Mouse (Mus musculus): ENCODE measurements around the gene Klhl41.

Klhl41 gene

DNA sequence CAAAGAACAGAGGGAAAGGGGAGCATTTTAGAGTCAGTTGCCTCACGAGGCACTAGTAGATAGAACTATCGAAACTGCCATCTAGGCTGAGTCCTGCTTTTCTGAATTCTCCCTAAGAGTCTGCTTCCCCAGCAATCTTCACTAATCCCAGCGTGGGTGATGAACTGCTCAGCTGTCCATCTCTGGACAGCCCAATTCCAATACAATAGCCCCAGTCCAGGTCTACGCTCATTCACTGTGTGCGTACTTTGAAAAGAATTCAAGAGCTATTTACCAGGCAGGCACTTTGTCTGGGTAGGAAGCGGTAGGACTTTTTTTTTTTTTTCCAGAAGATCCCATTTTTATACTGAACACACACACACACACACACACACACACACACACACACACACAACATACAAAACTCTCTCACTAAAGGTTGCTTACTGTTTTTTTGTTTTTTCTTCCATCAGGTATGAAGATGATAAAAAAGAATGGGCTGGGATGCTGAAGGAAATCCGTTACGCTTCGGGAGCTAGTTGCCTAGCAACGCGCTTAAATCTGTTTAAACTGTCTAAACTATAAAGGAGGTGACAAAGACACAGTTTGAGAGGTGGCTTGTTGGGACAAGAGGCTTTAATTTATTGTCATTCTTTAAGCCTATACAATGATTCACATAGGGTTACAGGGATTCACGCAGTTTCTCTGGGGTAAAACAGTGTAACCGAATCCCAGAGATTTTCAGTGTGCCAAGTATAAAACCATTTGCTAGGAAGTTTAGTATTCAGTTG lies 13.3 kb downstream of the Klhl41 start:
- no peak for DNase-seq (ENCODE audit: low spot score in 2 of 2)

DNA sequence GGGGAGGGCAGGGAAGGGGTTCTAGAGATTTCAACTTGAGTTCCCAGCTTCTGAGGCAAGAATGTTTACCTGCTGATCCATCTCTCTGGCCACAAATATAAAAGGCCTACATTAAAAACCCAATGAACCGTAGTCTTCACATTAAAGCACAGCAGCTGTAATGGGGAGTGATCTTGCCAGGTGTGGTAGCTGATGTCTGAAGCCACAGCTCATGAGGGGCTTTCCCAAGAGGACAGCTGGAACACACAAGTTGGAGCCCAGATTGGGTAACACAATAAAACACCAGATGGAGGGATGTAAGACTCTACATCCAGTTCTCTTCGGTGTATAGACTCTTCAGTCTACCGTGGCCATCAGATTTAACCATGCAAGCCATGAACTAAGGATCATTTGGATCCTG lies 14.6 kb downstream of the Klhl41 start:
- DNase-seq (ENCODE audit: low spot score in 2 of 2), result no peak

DNA sequence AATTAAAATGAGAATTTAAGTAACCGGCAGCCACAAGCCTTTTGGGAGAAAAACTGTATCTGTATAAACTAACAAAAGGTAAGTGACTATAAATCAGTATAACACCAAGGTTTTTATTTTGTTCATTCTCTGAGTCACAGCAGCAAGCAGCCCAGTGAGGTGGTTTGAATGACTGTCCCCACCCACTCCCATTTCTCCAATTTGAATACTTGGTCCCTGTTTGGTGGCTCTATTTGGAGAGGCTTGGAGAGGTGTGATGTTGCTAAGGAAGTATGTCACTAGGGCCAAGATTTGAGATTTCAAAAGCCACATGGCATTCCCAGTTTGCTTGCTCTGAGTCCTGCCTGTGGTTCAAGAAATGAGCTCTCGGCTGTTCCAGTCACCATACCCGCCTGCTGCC lies 20.3 kb downstream of the Klhl41 start:
- DNase-seq (ENCODE audit: low spot score in 2 of 2), result no peak

DNA sequence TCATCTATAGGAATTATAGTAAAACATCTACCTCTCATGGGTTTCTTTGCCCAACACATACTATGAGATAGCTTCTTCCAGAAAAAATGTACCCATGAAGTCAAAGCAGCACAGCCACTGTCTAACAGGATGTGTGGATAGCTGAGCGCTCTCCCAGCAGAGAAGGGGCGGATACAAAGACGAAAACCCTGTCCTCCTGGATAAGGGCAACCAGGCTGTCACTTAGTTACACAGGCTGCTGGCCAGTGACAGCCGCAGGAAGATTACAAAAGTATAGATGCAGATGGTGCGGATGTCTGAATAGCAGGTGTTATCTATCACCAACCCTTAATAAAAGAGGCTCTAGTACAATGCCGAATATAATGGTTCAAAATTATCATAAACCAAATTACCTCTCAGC lies 20.9 kb downstream of the Klhl41 start:
- no peak for DNase-seq (ENCODE audit: low spot score in 2 of 2)

DNA sequence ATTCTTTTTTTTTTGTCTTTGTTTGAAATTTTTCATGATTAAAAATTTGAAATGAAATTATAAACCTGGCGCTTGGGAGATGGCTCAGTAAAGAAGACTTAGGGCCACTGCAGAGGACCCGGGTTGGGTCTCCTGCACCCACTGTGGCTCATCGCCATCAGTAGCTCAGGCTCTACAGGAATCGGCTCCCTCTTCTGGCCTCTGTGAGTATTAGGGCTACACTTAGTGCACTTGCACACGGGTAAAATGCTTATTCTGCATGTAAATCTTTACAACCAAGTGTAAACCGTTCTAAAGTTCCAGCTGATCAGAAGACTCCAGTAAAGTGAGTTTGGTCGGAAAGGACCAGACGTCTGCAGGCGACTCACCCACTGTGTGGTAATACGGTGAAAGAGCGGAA lies 23.6 kb downstream of the Klhl41 start:
- DNase-seq (ENCODE audit: low spot score in 2 of 2), result no peak

DNA sequence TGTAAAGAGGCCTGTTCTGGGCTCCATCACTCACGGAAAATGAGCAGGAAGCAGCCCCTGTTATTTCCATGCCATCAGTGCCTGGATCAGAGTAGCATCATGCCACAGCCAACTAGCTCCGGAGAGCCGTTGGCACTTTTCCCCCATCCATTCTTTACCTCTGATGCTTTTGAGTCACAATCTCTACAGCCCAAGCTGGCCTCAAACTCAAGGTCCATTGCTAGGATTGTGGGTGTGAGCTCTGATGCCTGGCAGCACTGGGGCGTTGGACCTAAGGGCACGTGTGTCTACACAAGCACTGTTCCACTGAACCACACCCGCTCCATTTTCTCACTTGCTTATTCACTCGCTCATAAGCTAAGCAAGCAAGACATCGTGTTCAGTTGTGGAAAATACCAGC lies 30.5 kb downstream of the Klhl41 start:
- no peak for DNase-seq (ENCODE audit: low spot score in 2 of 2)

DNA sequence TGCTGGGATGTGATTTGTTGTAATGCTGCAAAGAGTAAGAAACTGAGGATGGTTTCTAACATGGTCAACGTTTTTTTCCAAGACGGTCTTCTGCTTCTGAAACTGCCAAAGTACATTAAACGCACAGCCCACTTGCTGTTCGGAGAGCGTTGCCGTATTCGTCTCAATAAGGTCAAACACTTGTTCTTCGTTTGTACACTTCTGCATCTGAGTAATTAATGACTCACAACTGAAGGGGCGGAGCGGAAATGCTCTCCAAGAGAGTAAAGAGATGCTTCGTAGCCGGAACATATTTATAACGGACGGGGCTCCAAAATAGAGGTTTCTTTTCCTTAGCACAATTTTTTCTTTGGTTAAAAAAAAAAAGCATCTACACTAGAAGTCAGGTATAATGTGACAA lies 42.3 kb downstream of the Klhl41 start:
- no peak for DNase-seq (ENCODE audit: low spot score in 2 of 2)

DNA sequence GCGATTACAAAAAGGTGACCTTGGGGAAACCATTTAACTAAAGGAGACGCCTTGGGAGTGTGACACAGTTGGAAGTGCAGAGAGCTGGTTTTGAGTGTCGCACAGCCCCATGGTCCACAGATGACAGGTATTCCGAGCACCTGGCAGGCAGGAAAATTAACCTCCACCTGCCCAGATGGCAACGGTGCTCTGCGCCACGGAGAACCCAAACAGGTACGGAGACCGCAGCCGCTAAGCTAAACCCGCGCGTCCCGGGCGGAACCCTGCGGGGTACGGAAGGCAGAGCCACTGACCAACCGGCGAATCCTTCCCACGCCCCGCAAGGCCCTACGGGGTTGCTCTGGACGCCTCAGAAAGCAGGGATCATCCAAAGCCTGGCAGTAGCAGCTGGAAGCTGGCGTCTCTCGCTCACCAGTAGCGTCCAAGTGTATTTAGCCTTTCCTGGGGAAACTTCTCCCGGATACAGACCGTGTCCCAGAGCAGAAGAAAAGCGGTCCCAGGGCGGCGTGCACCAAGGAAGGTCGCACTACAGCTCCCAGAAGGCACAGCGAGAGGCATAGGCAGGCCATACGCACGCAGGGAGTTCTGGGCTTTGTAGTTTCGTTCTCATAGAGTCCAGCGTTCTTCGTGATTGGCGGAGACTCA lies 43.2 kb downstream of the Klhl41 start, which contains the start of gene Fastkd1:
TSS of gene Fastkd1 (minus strand) at position 536 of the 645 bp plus-strand sequence.
- DNase-seq (ENCODE audit: low spot score in 2 of 2), result peak; percentile 75 to 81

DNA sequence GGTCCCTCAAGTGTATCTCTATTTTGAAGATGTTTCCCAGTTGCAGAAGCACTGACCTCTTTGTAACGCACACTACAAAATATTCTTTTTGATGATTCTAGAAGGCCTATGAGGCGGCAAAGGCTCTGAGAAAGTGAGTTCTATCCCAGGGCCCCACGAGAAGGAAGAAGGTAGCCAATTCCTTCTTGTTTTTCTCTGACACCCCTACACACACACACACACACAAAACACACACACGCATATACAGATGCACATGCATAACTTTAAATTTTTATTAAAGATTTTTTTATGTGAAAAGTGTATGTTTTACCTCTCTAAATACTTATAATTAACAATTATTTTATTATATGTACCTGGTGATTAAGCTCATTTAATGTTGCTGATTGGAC lies 43.7 kb downstream of the Klhl41 start:
- DNase-seq (ENCODE audit: low spot score in 2 of 2), result no peak

DNA sequence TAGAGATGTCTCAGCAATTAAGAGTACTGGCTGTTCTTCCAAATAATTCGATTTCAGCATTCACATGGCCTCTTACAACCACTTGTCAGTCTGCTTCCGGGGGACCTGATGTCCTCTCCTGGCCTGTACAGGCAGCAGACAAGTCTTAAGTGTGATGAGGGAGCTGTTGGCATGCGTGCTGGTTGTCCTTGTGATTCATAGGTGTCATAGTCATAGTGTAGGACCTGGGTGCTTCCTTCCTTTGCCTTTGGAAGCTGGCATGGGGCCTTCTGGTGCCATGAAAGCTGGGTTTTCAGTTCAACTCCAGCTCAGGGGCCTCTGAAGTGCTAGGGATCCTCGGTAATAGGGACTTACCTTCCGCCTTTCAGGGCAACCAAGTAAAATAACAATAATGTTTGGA lies 44.2 kb downstream of the Klhl41 start:
- DNase-seq (ENCODE audit: low spot score in 2 of 2), result no peak

DNA sequence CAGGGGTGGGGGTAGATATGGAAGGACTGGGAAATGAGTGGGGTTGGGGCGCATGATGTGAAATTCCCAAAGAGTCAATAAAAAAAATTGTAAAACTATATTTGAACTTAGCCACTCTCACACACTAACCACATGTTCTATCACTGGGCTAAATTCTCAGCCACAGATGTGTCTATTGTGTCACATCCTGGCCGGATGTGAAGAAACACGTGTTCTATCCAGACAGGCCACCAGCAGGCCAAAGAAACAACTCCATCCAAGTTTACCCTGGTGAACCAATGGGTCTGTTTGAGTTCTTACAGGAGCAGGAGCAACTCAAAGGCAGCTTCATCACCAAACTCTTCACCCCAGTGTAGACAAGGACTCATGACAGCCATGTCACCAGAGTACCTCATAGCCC lies 46.6 kb downstream of the Klhl41 start:
- DNase-seq (ENCODE audit: low spot score in 2 of 2), result no peak

DNA sequence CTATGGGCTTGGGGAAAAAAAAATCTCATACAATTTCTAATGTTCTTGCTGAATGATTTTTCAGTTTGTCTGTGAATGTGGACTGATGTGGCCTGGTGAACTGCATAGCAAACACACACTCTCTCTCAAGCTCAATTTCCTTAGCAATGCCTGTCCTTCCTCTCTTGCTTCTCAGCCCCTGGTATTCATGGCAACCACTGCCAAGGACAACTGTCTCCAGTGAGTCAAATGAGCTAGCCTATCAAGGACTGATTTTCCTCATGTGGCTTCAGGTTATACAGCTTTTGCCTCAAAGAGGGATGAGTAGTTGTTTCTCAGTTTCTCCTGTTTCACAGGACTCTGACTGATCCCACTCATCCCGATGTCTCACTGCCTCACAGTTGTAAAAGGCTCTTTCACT lies 49.2 kb downstream of the Klhl41 start:
- no peak for DNase-seq (ENCODE audit: low spot score in 2 of 2)

DNA sequence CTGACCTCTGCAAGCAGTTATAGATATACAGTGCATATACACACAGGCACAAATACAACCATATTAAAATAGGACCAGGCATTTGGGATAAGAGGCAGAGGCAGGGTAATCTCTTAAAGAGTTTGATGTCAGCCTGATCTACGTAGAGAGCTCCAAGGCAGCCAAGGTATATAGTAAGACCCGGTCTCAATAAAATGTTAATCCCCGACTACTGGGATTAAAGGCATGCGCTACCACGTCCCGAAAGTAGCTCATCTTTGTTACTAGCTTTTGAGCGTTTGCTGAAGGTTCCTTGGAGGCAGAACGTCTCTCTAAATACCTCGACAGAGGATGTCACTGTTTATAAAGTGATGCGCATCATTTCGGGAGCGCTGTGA lies 52.3 kb downstream of the Klhl41 start, which contains the start of gene Ppig:
TSS of gene Ppig (plus strand) at position 273 of the 377 bp plus-strand sequence.
- DNase-seq (ENCODE audit: low spot score in 2 of 2), result no peak

DNA sequence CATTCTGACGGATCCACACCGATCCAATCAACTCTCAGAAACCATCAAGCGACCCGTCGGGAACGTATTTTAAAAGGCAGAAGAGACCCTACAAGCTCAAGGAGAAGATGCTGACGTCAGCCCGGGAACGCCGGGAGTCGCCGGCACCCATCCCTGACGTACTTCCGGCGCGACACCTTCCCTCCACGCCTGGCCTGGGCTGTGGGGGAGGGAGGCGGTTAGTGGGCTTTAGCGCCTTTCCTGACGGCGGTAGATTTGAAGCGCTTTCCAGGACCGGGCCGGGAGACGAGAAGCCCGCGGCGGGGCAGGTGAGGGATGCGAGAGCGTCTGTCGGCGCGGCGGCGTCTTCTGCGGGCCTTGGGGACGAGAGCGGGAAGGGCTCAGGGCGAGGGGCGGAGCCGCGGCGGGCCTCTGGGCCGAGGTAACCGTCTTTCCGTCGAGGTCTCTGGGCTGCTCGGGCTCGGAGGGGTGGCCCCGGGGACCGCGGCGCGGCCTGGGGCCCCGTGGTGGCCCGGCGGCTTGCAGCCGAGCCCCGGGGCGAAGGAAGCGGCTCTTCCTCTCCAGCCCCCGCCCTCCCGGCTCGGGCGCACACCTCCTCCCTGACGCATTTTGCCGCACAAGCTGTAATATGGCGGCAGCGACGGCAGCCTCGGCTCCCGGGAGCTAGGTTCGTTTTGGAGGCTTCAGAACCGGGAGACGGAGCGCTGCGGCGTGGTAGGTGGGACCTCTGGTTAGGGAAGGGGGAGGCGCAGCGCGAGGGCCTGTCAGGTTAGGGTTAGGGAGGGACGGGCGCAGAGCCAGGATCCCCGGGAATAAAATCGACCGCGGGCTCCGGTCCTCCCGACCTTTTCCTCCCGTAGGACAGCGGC lies 53.0 kb downstream of the Klhl41 start:
- DNase-seq (ENCODE audit: low spot score in 2 of 2), result peak; percentile 86

DNA sequence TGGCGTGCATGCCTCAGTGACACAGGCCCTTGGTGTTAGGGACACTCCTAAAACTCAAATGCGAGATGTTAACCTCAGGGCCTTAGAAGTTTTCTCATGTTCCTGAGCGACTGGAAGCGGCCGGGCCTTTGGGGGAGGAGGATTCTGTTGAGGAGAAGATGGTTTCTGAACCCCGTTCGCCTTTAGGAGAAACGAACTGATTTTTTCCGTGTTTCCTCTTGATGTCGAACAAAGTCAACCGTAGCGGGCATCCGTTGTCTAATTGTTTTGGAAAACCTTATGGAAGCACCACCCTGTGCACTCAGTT lies 53.6 kb downstream of the Klhl41 start:
- DNase-seq (ENCODE audit: low spot score in 2 of 2), result no peak

All from urinary bladder, adult 18-20 months (tissue).